Mouse (Mus musculus): ENCODE data around the gene Brca2. TPM values are rescaled to one million over a fixed set of nuclear protein-coding genes. Genes with fewer than 3 reads are reported as not detected.

Brca2 gene
- polyA plus RNA-seq, 1 experiment from 2014 or later: 27.2 TPM

- H3K9ac ChIP-seq: peak overlapping the region; percentile 70
- peak overlapping the region; percentile 95 for H3K4me2 ChIP-seq
- H3K9me3 ChIP-seq: no peaks in the 10 kb centered on the region
- no peak overlapping the region for H3K27ac ChIP-seq
- peak overlapping the region; percentile 76 for H3K4me3 ChIP-seq (replicated peaks)
- ATAC-seq (ENCODE audit: low FRiP score): peak; percentile 31; the same call in 1 of the 2 replicates
- peaks cover 45% of the 10 kb centered on the region for H3K27me3 ChIP-seq
- H3K4me1 ChIP-seq: peaks cover 12% of the 10 kb centered on the region
- no peaks in the 10 kb centered on the region for H3K36me3 ChIP-seq (replicated peaks)
- 10% methylated on average over 40 of the region's 40 CpGs for WGBS
These were observed 70.7 kb downstream of the Brca2 start for GRCm38 (mm10) chr5:150592904-150593755.

GRCm38 (mm10) chr5:150593756-150594648 is 71.6 kb downstream of the Brca2 start:
- Histone ChIP-seq H3K9me3 (no peaks in the 10 kb centered on the region), H3K27me3 (peaks cover 45% of the 10 kb centered on the region), H3K4me1 (peaks cover 12% of the 10 kb centered on the region), H3K9ac (peak overlapping the region; percentile 70), H3K27ac (no peak overlapping the region), H3K4me3 (replicated peaks) (peak overlapping the region; percentile 76), H3K4me2 (peak overlapping the region; percentile 95), H3K36me3 (replicated peaks) (no peaks in the 10 kb centered on the region)
- peak; percentile 81 for ATAC-seq (ENCODE audit: low FRiP score)
- under 1% methylated on average over 95 of the region's 102 CpGs for WGBS

GRCm38 (mm10) chr5:150594649-150595339 is 72.4 kb downstream of the Brca2 start:
- Histone ChIP-seq H3K4me3 (replicated peaks) (peak overlapping the region; percentile 76), H3K9me3 (no peaks in the 10 kb centered on the region), H3K4me1 (peaks cover 12% of the 10 kb centered on the region), H3K9ac (peak overlapping the region; percentile 70), H3K36me3 (replicated peaks) (no peaks in the 10 kb centered on the region), H3K4me2 (peak overlapping the region; percentile 95), H3K27ac (no peak overlapping the region), H3K27me3 (peaks cover 45% of the 10 kb centered on the region)
- WGBS: 7% methylated on average over 17 of the region's 17 CpGs
- ATAC-seq (ENCODE audit: low FRiP score): no peak; the same call in 1 of the 2 replicates

- Histone ChIP-seq H3K27ac (no peak overlapping the region), H3K27me3 (peaks cover 45% of the 10 kb centered on the region), H3K4me1 (peaks cover 19% of the 10 kb centered on the region), H3K9ac (no peak overlapping the region), H3K36me3 (replicated peaks) (no peaks in the 10 kb centered on the region), H3K4me3 (replicated peaks) (no peak overlapping the region), H3K4me2 (no peak overlapping the region), H3K9me3 (no peaks in the 10 kb centered on the region)
- 50% methylated on average over 11 of the region's 11 CpGs for WGBS
- no peak for ATAC-seq (ENCODE audit: low FRiP score)
These were observed 73.1 kb downstream of the Brca2 start for GRCm38 (mm10) chr5:150595366-150596016.

GRCm38 (mm10) chr5:150597088-150597487 is 74.7 kb downstream of the Brca2 start, which contains the start of gene N4bp2l1:
Gene N4bp2l1, minus strand, starts transcription at chr5:150597188.
- no peak for ATAC-seq (ENCODE audit: low FRiP score)
- no peak within 1 kb of the TSS for H3K4me3 ChIP-seq (replicated peaks)
- no peak within 1 kb of the TSS for H3K27ac ChIP-seq
- H3K4me2 ChIP-seq: no peak within 1 kb of the TSS
- H3K4me1 ChIP-seq: peaks cover 33% of the 10 kb centered on the region
- no peaks in the 10 kb centered on the region for H3K36me3 ChIP-seq (replicated peaks)
- H3K27me3 ChIP-seq: peaks cover 42% of the 10 kb centered on the region
- no peaks in the 10 kb centered on the region for H3K9me3 ChIP-seq
- WGBS: 89% methylated on average over 7 of the region's 7 CpGs
- no peak within 1 kb of the TSS for H3K9ac ChIP-seq

DNA sequence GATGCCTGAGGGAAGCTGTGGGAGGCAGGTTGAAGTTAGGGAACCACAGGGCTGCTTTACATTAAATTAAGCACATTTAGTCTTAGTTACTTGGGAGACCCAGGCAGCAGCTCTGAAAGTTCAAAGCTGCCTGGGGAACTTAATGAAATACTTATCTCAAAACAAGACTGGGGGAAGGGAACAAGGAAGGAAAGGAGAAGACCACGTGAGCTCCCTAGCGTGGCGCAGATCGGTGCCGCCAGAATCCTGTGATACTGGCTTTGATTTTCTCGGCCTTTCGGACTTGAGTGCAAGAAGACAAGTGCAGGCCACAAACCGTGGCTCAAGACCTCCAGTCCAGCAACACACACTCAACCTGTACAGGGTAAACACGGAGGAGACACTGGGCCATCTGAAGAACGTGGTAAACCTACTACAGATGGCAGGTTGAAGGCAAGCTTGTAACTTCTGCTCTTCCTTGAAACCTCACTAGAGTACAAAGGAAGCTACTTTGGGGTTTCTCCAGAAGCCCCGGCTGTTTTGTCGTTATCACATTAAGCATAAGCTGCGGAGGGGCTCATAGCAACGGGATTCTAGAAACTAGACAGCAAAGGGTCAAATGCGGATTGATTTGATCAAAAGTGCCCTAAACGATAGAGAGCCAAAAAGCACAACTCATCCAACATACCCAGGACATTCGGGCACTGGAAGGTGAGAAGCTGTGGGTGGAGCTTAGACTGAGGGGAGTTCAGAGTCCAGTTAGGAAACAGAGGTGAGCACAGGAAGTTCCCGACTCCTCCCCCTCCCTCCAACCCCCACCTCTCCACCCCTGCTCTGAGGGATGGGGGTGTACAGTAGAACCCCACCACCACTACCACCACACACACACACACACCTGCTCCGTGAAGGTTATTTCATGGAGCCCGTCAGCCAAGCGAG is 76.0 kb downstream of the Brca2 start:
- WGBS: 73% methylated on average over 21 of the region's 21 CpGs
- H3K9me3 ChIP-seq: no peaks in the 10 kb centered on the region
- H3K4me3 ChIP-seq (replicated peaks): no peak overlapping the region
- H3K27me3 ChIP-seq: peaks cover 29% of the 10 kb centered on the region
- H3K36me3 ChIP-seq (replicated peaks): no peaks in the 10 kb centered on the region
- H3K4me1 ChIP-seq: peaks cover 30% of the 10 kb centered on the region
- no peak overlapping the region for H3K4me2 ChIP-seq
- H3K27ac ChIP-seq: no peak overlapping the region
- H3K9ac ChIP-seq: no peak overlapping the region
- no peak for ATAC-seq (ENCODE audit: low FRiP score)

GRCm38 (mm10) chr5:150599301-150600294 is 77.2 kb downstream of the Brca2 start:
- Histone ChIP-seq H3K9me3 (no peaks in the 10 kb centered on the region), H3K4me1 (peaks cover 27% of the 10 kb centered on the region), H3K27me3 (peaks cover 17% of the 10 kb centered on the region), H3K27ac (no peak overlapping the region), H3K9ac (no peak overlapping the region), H3K36me3 (replicated peaks) (no peaks in the 10 kb centered on the region), H3K4me2 (no peak overlapping the region), H3K4me3 (replicated peaks) (no peak overlapping the region)
- WGBS: 73% methylated on average over 13 of the region's 13 CpGs
- no peak for ATAC-seq (ENCODE audit: low FRiP score)

- no peak for ATAC-seq (ENCODE audit: low FRiP score)
- H3K27me3 ChIP-seq: peaks cover 8% of the 10 kb centered on the region
- H3K4me2 ChIP-seq: no peak overlapping the region
- no peak overlapping the region for H3K9ac ChIP-seq
- no peaks in the 10 kb centered on the region for H3K36me3 ChIP-seq (replicated peaks)
- 0 out of 2 replicates have a peak overlapping the region, but pooled peaks have one; percentile 13 for H3K27ac ChIP-seq
- H3K4me3 ChIP-seq (replicated peaks): no peak overlapping the region
- WGBS: 85% methylated on average over 20 of the region's 20 CpGs
- no peaks in the 10 kb centered on the region for H3K9me3 ChIP-seq
- peaks cover 23% of the 10 kb centered on the region for H3K4me1 ChIP-seq
These were observed 78.4 kb downstream of the Brca2 start for GRCm38 (mm10) chr5:150600554-150601440.

DNA sequence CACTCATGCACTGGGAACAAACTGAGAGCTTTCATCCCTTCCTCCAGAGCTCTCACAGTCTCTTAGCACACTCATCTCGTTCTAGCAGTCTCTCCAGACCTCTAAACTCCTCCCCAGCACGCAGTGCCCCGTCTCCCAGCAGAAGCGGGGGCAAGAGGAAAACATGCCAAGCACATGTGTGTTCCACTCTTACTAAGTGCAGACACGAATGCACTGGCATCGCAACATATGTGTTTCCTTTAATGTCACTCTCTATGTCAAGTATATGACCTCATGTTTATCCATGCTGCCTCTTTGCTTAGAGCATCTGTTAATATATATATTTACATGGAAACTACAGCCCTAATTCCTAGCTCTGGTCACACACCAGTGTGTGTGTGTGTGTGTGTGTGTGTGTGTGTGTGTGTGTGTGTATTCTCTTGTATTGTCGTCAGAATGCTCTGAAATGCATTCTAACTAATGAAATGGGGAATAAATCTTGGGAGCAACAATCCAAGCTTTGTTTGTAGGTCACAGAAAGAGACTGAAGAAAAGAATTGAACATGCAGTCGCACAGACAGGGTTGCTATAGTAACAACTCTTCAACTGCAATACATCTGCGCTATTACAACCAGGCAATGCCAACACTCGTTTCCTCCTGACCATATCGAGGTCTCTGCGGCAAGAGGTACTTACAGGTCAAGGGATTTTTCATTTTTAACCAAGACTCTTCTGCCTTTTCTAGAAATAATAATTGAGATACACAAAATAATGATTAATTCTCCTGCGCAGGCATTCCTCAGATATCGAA is 79.2 kb downstream of the Brca2 start:
- Histone ChIP-seq H3K4me1 (peaks cover 23% of the 10 kb centered on the region), H3K36me3 (replicated peaks) (no peaks in the 10 kb centered on the region), H3K9me3 (no peaks in the 10 kb centered on the region), H3K9ac (no peak overlapping the region), H3K27me3 (peaks cover under 1% of the 10 kb centered on the region), H3K4me3 (replicated peaks) (no peak overlapping the region), H3K4me2 (no peak overlapping the region), H3K27ac (no peak overlapping the region)
- 72% methylated on average over 14 of the region's 14 CpGs for WGBS
- no peak for ATAC-seq (ENCODE audit: low FRiP score)
